Mouse (Mus musculus) skeletal muscle tissue, adult 2 months (tissue): Measurements from ENCODE around the gene Carmil3.
A peak's percentile ranks its signal among the peaks of the same experiment; 100 is the strongest.

Experiments
- DNase-seq: peaks from one replicate; pipeline ENCODE4 v3.0.0-alpha.2; 2012; ENCODE audit warnings: low read depth, low spot score

Gene Carmil3

DNA sequence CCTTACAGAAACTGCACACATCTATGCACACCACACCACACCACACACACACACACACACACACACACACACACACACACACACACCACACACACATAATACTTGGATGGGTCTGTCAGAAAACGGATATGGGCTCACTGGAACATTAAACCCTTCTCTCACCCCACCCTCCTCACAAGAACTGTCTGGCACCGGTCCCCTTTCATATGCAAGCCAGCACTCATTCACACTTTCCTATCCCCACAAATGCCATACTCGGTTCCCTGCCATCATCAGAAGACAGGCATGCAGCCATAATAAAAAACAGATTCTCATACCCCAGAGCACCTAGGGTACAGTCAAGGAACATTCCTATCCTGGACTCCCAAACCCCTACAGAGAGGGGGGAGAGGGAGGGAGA, 1.7 kb downstream of the Carmil3 start:
- DNase-seq: no peak

DNA sequence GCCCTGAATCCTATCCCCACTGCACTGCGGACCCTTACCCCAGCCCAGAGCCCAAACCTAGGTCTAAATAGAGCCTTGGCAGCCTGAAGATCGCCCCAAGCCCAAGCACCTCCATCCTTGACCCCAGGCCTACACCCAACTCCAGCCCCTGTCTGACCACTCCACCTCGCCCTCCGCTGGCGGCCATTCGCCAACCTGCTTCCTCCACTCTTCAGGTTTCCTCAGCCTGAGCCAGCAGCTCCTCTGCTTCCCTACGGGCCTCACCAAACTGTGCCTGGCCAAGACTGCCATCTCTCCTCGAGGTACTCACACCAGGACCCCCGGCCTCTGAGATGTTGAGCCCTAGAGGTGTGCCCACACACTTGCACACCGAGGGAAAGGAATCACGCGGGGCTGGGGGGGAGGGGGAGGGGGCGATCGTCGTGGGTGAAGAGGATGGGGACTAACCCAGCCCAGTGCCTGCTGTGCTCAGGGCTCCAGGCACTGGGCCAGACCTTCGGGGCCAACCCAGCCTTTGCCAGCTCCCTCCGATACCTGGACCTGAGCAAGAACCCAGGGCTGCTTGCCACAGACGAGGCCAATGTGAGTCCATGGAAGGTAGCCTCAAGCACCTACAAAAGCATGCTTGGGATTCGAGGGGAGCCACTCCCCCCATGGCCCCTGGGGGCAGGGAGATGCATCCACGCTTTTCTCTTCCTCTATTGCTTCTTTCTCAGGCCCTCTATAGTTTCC, 5.2 kb downstream of the Carmil3 start:
- no peak for DNase-seq

DNA sequence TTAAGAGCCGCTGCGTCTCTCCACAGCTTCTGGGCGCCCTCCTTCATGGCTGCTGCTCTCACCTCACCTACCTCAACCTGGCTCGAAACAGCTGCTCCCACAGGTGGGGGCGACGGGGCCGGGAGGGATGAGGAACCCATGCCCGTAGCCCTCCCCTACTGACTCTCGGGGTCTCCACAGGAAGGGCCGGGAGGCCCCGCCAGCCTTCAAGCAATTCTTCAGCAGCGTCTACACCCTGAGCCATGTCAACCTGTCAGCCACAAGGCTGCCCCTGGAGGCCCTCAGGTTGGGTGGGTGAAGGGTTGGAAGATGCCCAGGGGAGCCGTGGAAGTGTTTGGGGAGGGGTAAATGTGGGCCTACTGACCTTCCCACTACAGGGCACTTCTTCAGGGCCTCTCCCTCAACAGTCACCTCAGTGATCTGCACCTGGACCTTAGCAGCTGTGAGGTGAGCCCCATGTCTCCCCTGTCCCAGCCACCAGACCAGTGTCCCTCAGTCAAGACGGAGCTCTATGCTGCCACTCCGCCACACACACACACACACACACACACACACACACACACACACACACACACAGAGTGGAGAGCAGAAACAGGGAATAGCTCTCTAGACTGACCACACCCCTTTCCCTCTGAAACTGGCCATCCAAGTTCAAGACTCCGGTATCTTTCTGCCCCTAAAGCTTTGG, 6.5 kb downstream of the Carmil3 start:
- DNase-seq: no peak

DNA sequence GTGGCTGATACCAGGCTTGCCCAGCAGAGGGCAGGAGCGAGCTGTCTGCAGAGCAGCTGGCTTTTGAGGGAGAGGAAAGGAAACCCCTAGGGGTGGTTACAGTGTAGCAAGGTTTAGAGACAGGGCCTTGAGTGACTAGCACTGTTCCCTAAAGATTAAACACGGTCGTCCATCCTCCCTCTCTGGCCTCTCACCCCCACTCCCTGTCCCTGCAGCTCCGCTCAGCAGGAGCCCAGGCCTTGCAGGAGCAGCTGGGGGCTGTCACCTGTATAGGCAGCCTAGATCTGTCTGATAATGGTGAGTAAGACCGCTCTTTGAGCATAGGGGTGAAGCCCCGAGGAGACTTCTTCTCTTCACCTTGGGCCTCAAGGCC, 7.0 kb downstream of the Carmil3 start:
- peak; percentile 63 for DNase-seq

DNA sequence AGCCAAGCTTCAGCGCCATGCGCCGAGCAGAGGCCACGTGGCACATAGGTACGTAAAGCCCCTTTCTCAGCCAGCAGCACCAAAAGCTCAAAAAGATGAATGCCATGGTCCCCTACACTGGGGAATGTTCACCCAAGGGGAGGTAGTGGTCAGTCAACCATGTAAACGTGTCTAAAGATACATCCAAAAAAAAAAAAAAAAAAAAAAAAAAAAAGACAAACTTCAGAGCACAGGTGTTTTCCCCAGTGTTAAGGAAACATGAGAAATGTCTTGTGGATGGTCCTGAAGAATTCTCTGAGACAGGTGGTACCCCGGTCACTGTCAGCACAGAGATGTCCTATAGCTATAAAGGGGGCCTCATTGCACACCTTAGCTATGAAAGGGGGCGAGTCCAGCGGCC, 15.2 kb downstream of the Carmil3 start:
- no peak for DNase-seq

DNA sequence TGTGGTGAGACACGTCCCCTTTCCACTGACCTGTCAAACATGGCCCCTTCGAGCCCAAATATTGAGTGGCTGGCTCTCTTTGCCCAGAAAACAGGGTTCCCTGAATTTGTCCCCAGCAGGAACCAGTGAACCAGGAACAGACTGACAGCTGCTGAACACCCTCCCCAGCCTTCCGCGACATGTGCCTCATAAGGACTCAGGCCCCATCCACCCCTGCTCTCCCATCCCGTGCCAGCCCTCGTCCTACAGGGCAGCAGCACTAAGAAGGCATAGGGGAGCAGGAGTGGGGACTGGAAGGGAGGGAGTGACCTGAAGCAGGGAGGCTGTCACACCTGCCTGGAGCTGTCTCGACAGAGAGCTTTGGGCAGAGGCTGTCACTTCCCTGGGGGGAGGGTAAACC, 17.4 kb downstream of the Carmil3 start:
- no peak for DNase-seq

DNA sequence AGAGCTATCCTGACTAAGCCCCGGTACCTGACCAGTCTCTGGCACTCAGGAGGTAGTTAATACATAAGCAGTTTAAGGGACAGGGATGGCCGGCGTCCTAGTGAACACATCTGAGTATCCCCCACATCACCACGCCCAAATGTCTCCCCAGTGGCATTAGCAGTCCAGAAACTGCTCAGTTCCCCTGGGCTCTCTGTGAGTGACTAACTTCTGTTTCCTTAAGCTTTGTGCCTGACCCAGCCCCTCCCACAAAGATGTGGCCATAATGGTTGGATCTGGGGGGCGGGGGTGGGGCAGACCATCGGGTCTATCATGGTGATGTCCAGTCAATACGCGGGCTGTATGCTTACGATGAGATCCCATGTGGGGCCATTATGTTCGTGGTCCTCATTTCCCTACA, 19.1 kb downstream of the Carmil3 start:
- no peak for DNase-seq

DNA sequence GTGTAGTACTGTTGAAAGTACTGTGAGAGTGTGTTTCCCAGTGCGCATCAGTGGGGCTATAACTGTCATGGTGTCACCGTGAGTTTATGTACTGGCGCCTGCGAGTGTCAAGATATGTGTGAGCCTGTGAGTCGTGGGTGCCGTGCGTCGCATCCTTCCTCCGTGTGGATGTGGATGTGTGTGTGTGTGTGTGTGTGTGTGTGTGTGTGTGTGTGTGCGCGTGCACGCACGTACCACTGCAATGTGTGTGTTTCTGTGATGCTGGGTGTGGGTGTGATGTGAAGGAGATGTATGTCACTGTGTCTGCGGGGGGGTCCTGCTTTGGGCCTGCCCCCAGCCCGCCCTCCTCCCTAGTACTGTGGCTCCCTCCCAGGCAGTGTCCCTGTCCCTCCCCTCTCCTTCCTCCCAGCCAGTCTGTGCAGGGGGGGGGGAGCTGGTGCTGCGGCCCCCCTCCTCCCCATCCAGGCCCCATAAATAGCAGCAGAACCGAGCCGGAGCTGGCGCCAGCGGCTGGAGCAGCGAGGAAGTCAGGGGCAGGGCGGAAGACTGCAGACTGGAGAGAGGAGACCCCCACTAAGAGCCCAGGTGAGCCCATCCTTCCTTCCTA, 19.8 kb downstream of the Carmil3 start, which contains the start of gene Cpne6:
Gene Cpne6 (plus strand): TSS at position 321 of the 607 bp plus-strand sequence.
- no peak for DNase-seq

DNA sequence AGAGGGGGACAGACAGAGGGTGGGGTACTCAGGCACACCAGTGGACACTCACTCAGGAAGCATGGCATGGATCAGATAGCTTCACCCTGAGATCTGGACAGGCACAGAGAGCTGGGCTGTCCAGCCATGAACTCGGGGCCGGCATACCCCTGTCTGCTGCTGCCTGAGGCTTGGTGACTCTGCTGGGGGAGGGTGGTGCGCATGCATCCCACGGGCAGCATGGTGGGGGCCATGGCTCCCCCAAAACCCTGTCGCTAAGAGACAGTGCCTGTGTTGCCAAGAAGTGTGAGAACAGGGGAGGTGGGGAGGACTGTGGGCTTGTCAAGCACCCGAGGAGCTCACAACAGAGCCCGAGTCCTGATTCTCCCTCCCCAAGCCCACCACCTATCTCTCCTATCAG, 20.6 kb downstream of the Carmil3 start:
- no peak for DNase-seq

DNA sequence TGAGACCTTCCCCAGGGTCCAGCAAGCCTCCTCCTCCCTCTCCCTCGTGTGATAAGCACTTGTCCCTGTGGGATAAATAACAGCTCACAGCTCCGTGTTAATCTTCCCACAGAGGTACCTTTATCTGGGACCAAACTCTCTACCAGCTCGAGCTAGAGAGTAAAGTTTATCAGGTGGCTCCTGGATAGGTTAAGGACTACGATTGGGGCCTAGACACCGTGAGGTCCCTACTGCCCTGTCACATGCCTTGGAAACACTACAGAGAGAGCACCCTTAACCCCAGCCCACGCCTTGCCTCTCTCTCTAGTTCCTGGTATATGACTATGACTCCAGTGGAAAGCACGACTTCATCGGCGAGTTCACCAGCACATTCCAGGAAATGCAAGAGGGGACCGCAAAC, 23.5 kb downstream of the Carmil3 start:
- no peak for DNase-seq

DNA sequence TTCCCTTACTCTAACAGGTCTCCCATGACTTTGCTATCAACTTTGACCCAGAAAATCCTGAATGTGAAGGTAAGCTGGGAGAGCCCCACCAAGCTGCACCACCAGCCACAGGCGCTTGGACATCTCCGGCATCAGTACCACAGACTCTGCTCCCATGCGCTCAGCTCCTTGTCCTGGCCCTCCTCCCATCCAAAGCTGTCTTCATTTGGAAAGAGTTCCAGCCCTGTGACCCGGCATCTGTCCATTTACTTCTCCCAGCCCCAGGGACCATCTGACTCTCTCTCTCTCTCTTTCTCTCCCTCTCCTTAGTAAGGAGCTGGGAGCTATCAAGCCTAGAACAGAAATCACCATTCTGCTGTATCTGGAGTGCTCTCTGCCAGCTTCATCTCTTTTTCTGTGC, 25.4 kb downstream of the Carmil3 start:
- no peak for DNase-seq

DNA sequence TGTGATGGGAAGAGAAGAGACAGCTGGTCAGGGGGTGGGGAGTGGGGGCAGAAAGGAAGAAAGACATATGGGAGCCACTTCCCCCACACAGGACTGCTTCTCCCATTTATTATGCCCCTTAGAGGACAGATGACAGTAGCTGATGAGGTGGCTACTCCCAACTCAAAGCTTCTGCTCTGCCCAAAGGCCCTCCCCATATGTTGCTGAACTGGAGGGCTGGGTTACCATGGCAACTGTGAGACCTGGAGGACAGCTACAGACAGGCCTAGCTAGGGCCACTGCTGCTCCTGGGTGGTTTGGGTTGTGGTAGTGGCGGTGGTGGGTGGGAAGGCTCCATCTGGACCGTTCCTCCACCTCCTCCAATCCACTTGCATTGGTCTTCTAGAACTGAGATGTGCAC, 28.4 kb downstream of the Carmil3 start:
- no peak for DNase-seq

DNA sequence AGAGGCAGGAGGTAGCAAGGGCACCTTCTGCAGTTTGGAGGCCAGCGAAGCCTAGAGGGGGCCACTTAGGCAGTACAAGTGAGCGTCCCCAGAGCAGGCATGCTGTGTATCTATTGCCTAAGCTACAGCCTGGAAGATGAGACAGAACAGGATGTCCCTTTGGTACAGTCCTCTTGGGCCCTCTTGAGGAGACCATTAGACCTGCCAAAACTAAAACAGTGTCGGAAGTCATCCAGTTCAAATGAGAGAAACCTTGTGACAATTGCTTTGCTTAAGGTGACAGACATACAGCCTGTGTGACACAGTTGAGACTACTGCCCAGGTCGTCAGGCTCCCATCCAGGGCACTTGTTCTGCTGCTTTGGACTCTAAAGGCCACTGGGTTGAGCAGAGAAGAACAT, 29.2 kb downstream of the Carmil3 start:
- DNase-seq: no peak

DNA sequence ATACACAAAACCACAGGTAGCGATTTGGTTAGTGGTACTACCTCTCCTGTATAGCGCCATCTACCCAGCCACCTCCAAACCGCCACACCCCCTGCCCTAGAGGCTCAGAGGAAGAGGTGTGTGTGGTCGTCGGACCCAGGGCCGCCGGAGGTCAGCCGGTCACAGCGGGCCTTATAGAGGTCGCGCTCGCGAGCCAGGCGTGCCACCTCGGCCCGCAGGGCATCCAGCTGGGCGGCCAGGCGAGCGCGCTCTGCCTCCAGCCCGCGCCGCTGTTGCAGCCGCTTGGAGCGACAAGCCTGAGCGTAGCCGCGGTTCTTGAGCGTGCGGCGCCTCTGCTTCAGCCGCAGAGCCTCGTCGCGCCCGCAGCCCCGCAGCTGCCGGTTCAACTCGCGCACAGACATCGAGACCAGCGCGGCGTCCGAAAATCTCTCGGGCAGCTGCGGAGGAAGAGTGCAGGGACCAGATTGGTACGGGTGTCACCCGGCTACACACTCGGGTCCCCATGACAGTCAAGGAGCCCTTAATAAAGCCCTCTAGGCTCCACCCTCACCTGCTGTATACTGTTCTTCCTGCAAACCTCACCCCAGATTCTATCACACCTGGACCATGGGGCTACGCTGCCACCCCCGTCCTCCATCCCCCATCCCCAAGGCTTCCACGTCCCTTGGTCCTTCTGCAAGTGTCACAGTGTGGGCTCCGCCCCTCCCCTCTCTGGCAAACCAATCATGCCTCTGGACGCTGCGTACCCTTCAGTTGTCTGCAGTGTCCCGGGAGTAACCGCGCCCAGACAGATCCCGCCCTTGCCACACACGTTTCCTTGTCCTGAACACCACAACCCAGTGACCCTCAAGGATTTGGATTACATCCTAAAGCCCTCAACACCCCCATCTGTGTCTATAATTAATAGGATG, 30.3 kb downstream of the Carmil3 start:
- DNase-seq: no peak

DNA sequence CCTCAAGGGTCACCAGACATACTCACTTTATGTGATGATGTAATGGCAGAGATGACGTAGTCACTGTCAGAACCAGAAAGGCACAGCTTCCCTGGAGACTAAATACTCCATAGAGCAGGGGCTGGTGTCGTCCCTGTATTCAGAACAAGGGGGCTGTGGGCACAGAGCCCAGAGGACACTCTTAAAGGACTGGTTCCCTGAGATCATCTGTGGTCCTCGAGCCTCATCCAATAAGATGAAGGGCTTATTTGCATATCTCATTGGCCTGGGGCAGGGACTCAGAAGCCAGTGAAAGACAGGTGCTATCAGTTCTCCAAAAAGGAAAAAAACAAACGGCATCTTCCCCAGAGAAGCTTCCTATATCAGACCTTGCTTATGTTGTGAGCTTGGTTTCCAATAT, 33.6 kb downstream of the Carmil3 start:
- no peak for DNase-seq

DNA sequence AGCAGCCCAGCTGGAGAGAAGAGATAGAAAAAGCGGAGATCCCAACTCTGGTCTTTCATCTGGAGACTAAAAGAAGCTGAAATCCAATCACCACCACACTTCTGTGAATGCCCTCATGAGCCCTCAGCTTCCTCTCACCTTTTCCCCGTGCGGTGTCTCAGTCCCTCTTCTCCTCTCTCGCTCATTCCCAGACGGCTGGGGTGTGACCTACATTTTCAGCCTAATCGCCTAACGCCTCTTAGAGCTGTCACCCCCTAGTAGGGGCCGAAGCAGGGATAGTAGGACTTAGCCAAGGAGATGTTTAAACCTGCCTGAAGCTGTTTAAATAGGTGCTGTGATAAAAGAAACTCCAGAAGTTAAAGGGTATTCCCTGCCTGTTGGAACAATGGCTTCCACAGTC, 34.3 kb downstream of the Carmil3 start, which contains the start of gene Nrl:
Gene Nrl (minus strand): TSS at position 197 of the 400 bp plus-strand sequence.
- DNase-seq: no peak

DNA sequence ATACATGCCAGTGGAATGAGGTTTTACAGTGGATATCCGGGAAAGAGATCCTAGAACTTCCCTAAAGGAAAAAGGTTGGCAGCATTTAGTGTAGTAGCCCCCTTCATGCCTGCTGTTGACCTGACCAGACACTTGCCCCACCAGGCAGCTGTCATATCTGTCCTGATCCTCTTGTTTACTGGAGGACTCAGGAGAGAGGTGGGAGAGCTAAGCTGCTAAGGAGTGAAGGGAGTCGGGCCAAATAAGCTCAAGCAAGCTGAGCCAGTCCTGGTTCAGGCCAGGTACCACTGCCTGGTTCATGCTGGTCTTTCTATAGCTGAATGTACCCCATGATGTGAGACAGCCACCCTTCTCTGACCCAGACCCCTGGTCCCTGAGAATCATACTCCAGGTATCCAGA, 36.2 kb downstream of the Carmil3 start:
- DNase-seq: no peak

DNA sequence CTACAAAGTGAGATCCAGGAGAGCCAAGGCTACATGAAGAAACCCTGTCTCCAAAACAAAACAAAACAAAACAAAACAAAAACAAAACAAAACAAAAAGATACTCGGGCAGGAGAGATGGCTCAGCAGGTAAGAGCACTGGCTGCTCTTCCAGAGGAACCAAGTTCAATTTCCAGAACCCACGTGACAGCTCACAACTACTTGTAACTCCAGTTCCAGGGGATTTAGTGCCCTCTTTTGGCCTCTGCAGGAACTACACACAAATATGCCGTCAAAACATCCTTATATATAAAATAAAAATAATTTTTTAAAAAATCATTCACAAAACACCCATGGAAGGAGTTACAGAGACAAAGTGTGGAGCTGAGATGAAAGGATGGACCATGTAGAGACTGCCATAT, 37.5 kb downstream of the Carmil3 start:
- DNase-seq: peak; percentile 29

DNA sequence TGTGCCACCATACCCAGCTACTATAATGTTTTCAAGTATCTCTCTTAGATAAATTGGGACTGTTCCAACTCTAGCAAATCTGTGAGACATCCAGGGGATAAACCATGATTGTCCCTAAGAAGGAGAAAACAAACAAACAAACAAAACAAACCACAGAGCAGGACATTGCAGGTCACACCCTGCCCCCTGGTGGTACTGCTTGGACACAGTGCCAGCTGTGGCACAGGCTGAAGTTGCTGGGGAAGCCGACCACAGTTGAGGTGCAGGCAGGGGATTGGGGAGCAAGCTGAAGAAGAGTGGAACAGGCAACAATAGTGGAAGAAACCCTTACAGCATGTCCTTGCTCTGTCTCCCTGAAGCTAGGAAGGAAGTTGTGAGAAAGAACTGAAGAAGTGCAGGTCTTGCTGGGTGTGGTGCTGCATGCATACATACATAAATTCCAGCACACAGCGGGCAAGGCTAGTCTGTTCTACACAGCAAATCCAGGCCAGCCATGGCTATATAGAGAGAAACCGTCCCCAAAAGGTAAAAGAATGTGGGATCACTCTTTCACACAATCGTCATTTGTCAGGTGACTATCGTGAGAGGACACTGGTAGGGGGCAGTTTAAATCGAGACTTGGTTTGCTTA, 45.8 kb downstream of the Carmil3 start:
- DNase-seq: no peak

DNA sequence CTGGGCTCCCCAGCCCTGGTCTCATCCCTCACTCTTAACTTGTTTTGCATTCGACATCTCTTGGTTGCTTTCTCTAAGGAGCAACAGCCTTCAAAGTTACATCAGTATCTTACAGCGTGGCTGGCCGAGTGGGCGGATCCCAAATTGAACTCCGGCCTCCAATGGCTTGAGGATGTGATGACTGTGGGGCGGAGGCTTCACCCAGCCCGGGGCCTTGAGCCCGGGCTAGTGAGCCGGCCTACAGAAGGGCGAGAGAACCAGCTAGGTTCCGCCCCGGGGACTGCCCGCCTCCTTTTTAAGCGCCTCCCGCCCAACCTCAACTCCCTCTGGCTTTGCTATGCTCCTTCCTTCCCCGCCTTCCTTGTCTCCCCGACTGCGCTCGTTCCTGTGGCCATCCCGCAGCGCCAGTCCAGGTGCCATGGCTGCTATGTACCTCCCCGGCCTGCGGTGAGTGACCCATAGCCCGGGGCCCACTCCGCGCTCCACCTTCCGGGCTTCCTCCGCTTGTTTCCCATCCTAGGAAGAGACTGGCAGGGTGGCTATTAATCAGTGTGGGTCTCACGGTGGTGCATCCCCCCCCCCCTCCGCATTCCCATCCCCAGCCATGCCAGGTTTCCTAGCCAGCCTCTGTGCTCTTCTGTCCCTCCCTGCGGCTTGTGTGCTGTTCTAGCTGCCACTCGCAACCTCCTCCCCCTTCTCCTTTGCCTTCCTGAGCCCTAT, 49.8 kb downstream of the Carmil3 start, which contains the start of gene Pck2:
Gene Pck2 (plus strand): TSS at position 200 of the 720 bp plus-strand sequence.
- peak; percentile 87 for DNase-seq
